Mouse (Mus musculus) c-Kit-negative CD71-positive TER-119-positive erythroid progenitor cells, embryonic 14.5 days (primary cell): ENCODE results near the gene Hist1h3b.
A peak's percentile ranks its signal among the peaks of the same experiment; 100 is the strongest.
"Not testable (repeated sequence)": the region's sequence is repeated elsewhere in the genome, so short reads cannot be mapped to it uniquely, and the experiment has no call there.

ENCODE experiments used
- DNase-seq: peaks from one replicate; pipeline ENCODE4 v3.0.0-alpha.2; 2013; ENCODE audit warnings: low read depth, low spot score

Hist1h3b gene

GRCm38 (mm10) chr13:23752067-23752741 is at the start of gene Hist1h3b:
Gene Hist1h3b, plus strand, starts transcription at chr13:23752267.
- DNase-seq: peak; percentile 96

DNA sequence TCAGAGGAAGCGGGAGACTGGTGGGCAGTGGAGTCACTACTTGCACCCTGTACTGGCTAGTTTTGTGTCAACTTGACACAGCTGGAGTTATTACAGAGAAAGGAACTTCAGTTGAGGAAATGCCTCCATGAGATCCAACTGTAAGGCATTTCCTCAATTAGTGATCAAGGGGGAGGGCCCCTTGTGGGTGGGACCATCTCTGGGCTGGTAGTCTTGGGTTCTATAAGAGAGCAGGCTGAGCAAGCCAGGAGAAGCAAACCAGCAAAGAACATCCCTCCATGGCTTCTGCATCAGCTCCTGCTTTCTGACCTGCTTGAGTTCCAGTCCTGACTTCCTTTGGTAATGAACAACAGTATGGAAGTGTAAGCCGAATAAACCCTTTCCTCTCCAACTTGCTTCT is 49.3 kb upstream of the Hist1h3b start:
- not testable (repeated sequence) for DNase-seq

GRCm38 (mm10) chr13:23705751-23706356 is 46.2 kb upstream of the Hist1h3b start:
- DNase-seq: no peak

DNA sequence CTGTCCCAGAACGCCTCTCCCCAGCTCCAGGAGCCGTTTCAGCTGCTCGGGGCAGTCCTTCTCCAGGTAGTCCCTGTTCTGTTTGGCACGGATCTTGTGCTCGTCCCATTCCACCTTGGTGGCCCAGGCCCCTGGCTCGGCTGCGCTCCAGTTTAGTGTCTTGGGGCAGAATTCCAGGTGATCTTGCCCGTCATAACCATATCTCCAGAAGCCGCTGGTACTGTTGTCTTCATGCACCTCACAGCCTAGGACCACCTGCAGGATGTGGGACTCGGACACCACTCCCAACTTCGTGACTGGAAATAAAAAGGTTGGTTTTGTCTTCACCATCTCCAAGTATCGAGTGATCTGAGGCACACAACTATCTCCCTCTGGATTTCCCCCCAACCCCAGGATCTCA is 45.3 kb upstream of the Hist1h3b start:
- DNase-seq: no peak

DNA sequence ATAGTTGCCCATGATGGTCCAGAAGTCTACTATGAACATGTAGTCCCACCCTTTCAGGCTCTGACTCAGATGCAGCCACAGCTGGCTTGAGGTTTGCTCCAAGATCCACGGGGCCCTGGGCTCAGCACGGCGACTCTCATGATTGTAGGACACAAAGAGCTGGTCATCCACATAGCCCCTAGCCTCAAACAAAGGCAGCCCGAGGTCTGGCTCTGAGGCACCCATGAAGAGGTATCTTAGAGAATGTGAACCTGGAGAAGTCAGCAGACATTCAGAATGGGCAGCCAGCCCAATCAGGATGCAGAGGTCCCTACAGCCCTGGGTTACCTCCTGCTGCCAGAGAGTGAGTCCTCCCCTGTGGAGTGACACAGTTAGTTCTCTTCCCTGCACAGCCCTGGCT is 44.0 kb upstream of the Hist1h3b start:
- DNase-seq: no peak

- DNase-seq: no peak
Measured at GRCm38 (mm10) chr13:23708654-23709053, 43.4 kb upstream of the Hist1h3b start.

- DNase-seq: no peak
Measured at GRCm38 (mm10) chr13:23709714-23710373, 42.2 kb upstream of the Hist1h3b start.

GRCm38 (mm10) chr13:23710374-23711089 is 41.5 kb upstream of the Hist1h3b start, which contains the start of gene Hfe:
Gene Hfe, minus strand, starts transcription at chr13:23710854.
- no peak for DNase-seq

DNA sequence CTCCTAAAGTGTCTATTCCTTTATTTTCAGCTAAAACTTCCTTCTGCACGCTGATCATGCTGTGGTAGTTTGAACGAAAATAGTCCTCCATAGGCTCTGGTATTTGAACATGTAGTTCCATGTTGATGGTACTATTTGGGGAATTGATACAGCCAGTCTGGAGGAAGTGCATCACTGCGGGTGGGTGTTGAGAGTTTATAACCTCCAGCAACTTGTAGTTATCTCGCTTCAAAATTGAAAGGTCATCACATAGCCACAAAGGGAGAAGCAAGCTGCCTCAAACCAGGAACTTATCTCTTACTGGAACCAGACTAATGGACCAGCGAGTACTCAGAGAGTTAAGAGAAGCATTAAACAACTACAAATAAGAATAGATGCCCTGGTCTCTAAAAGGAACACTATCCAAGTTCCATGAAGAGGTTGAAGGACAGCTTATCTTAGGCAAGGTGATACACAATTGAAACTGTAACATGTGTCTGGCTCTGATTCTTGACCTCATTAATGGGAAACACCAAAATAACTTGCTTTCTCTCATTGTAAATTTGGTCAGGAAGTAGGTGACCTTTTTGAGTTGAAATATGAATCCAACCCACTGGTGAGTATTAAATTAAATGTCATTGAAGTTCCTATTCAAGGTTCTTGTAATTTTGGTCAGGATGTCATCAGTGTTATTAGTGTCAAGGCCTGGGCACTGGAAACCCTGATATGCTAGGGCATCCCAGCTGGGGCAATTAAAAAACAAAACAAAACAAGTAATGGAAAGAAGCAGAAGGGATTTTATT is 35.6 kb upstream of the Hist1h3b start:
- no peak for DNase-seq

- DNase-seq: no peak
Measured at GRCm38 (mm10) chr13:23717176-23717575, 34.9 kb upstream of the Hist1h3b start.

DNA sequence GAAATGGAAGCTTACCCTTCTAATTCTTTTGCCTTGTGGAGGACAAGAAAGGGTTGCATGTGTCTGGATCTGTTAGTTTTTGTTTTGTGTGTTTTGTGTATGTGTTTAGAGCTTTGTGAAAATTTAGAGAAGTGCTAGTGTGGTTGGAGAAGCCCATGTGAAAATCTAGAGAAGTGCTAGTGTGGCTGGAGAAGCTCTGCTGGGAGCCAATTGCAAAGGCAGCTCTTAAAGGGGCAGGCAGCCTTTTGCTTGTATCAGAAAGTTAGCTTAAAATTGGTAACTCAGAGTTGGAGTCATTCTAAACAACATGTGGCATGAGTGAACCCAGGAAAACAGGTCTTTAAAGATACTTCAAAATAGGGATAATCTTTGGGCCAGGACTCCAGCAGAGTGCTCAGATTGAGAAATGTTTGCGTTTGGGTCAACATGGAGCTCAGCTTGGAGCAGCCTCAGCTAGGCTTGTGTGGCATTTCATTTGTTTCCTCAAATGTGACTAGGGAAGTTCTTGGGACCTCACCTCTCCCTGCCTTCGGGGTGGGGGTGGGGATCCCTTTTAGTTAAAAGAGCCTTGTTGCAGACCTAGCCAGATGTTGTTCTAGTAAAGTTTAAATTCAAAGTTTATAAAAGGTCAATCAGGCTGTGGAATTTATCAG is 34.3 kb upstream of the Hist1h3b start:
- DNase-seq: not testable (repeated sequence)

- no peak for DNase-seq
Measured at GRCm38 (mm10) chr13:23724239-23724638, 27.8 kb upstream of the Hist1h3b start.

DNA sequence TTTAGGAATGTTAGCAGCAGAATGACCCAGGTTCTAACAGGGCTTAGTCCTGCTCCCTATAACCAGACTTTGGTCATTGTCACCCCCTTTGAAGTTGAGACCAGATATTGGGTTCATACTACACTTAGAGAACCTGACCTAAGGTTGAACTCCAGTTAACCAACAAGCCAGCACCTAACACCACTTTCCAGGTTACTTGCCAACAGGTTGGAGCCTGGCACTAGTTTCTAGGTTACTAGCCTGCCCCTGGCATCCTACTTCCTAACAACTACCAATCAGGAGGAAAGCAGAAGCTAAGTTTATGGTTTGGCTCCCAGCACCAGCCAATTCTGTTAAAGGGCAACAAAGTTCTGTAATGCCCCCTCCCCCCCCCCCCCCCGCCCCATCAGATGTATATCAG is 26.9 kb upstream of the Hist1h3b start:
- no peak for DNase-seq

DNA sequence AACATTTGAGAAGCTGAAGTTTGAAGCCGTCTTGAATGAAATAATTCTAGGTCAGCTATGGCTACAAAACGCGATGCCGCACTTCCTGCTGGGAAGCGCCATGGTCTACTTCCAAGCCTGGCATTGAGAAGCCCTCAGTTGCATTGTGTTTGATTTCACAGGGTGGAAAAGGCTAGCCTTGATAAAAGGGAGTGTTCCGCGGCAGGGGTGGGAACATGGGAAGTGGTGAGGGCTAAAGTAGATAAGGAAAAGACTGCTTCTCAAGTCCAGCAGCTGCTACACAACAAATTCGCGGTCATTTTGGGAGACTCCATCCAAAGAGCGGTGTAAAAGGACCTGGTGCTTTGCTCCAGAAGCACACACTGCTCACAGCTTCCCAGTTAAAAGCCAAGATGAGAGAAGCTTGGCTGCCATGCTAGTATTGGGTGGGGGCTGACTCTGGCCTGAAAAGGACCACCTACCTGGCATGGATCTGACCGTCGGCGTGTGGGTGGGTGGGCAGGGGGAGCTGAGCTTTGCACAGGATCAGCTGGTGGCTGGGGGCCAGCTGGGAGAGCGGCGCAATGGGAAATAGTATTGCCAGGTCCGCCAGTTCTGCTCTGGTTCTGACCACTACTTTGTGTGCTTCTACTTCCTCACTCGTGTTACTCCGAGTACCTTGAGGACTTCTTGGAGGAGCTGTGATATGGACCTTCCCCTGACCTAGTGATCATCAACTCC is 23.4 kb upstream of the Hist1h3b start:
- DNase-seq: no peak

GRCm38 (mm10) chr13:23729192-23729525 is 22.9 kb upstream of the Hist1h3b start:
- no peak for DNase-seq

DNA sequence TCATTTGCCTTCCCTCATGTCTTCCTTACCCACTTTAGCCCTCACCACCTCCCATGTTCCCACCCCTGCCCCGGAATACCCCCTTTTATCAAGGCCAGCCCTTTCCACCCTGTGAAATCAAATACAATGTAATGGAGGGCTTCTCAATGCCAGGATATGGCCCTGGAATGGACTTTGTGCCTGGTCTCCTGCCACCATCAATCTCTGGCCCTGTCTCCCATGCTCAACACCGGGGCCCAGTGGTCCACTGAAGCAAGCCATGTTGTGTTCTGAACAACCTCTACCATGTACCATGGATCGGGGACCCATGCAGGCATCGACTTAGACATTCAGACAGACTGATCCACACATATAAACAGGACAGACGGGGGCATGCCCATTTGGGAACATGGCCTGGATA is 22.4 kb upstream of the Hist1h3b start:
- DNase-seq: no peak

- no peak for DNase-seq
Measured at GRCm38 (mm10) chr13:23730479-23730878, 21.6 kb upstream of the Hist1h3b start.

DNA sequence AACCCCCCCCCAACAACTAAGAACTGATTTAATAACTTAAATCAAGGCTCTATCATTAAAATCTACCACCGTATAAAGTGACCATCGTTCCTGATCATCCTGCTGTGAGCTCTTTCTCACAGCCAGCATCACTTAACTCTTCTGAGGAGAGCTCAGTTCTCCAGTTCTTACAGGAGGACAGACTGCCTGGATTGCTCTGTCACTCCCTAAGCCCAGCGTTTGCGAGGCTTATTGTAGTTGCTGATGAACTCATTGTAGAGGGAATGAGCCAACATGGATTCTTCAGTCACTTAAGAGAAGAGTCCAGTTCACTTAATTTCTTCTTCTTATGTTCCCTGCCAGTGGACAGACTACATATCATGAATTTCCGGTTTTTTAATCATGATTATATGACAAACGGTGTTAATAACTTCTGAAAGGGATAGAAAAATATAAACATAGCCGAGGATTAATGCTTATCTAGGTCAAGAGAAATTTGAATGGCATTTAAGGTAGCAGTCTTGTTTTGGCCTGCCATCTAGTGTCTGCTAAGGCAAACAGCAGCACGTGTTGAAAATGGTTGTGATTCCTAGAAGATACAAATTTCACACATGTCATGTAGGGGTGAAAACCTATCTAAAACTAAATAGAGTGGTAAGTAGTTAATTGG is 19.8 kb upstream of the Hist1h3b start:
- DNase-seq: peak; percentile 16

DNA sequence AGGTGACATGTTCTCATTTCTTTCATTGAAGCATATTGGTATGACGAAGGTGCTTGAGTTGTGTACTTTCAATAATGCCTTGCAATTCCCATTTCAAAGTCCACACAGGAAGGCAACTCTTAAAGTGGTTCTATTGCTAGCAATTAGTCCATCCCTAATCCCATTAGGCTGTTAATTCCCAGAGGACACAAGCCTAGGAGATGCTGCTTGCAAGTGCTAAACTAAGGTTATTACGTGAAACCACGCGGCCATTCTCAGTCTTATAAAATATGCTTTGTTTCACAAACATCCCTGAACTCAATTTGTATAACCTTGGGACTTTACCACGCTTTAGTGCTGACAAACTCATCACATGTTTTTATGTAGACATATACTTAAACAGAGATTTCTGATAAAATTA is 15.0 kb upstream of the Hist1h3b start:
- no peak for DNase-seq

DNA sequence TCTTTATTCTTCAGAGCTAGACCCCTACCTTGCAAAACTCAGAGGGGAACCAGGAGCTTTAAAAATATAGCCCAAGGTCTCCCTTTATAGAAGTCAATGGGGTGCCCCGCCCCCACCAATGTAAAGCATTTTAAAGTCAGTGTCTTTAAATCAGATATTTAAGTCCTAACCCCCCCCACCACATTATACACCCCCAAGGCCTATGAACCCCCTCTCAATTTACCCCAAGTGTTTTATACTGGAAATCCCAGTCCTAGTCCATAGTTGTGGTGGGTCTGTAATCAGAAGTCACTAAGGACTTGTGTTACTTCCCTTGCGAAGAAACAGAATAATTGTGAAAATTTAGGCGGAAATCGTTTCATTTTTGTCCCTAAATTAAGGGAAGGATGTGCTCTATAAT is 14.0 kb upstream of the Hist1h3b start:
- DNase-seq: peak; percentile 58
